Mouse (Mus musculus): ENCODE measurements at regions not wholly inside any gene's neighbourhood (a gene's known extent, or its start where the extent isn't known, plus 50 kb on each side); places are given as distances from the start of the nearest gene placed in this dataset.

DNA sequence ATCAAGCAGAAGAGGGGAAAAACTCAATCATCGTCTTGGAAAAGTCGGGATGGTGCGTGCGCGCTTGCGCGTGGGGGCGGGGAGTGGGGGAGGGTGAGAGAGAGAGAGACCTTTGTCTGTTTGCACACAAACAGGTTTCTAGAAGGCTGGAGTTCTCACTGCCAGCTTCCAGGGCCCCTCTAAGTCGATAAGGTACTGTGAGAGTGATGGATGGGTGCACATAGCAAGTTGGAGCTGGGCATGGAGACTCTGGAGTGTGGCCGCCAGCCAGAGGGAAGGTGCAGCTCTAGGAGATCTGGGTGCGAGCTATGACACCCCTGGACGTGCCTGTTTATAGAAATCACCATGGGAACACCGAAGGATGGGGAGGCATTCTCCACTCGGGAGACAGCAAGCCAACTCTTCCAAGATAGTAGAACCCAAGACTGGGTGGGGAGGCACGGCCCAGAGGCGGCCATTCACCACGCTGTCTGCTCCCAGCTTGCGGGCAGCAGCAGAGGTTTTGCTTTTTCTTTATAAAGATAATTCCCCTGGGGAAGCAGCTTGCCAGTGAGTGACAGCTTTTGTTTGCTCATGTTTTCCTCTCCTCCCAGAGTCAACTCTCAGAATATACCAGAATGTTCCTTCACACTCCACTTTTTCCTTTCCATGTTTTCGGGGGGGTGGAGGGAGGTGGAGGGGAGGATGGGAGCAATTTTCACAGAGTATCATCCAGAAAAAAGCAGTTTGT, 128.0 kb upstream of the Zfp703 start:
- DNase-seq, result no peak

DNA sequence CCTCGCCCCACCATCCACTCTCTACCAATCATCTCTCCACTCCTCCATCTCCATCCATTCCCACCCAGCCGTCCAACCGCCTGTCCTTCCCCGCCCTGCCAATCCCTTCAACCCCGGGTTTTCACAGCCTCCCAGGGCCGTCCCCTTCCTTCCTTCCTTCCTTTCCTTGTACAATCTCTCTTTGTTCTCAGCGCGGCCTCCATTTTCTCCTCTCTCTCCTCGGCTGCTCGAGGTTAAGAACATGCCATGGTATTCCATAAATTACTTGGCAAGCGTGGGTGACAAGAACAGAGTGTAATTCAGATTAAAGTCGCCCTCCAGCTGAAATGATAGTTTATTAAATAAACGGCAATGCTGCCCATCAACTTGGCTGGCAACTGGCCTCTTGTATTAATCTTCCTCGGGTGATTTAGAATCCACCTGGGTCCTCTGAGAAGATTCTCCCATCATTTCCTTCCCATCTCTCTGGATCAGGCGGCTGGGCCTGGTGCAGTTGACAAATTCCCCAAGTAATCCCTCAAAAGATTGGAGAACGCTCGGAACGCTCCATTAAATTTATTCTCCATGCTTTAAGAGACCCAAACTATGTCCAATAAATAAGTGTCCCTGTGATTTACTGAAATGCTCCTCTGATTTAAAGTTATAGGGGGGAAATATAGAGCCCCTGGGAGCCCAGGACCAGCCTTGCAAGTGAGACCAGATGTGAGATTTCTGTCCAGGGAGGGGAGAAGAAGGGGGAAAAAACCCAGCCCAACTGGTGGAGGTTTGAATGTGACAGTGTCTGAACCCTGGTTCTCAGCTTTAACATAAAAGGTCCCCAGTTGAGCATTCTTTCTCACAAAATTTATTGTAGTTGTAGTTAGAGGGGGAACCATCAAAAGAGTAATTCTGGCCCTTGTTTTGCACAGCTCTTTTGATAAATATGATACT, 125.0 kb upstream of the Zfp703 start:
- no peak for DNase-seq

DNA sequence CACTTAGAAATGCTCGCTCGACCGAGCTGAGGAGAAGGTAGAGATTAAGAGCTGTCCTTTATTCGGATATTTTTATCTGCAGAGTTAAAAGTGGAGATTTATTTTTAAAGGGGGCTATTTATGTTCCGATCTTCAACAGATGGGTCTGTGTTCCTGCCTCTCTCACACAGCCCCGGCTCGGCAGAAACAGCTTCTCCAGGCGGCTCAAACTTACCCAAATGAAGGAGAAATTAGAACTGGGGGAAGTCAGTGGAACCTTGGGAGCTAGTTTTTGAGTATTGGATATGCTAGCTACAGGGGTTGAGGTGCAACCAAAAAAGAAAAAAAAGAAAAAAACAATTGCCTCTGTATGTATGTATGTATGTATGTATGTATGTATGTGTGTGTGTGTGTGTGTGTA, 124.2 kb upstream of the Zfp703 start:
- no peak for DNase-seq

DNA sequence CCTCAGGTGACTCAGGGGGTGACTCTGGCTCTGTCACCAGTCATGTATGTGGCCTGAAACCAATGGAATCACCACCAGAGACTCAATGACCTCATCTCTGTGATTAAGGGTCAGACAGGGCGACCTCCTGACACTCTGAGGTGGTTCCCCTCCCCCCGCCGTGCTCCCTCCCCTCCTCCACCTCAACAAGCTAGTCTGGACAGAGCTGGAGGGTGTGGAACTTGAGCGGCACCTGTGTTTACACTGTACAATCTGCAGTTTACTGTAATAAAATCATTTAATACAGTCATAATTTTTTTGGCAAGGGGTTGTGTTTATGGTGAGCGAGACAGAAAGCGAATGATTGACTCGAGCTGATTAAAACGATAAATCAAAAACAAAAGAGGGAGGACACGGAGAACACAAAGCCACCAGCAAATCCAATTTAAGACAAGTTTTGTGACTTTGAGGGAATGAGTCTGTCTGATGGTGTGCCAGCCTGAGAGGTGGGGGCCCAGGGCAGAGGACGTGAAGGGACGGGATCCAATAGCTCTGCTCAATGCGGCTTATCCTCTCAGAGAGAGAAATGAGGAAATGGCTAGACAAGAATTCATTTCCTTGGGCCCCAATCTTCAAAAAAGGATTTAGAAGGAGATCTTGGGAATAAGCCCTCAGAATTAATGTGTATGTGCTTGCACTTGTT, 122.4 kb upstream of the Zfp703 start:
- DNase-seq, result no peak

DNA sequence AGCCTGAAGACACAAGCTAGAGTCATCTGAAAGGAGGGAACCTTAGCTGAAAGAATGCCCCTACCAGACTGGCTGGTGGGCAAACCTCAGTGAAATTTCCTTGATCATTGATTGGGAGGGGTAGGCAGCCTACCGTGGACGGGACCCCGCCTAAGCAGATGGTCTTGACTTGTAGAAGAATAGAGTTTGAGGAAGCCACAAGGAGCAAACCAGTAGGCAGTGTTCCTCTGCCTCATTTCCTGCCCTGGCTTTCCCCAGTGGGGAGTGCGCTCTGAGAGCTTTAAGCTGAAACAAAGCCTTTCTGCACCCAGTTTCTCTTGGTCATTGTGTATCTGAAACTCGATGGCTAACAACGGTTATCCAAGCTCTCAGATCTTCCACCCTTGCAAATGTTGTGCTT, 121.9 kb upstream of the Zfp703 start:
- no peak for DNase-seq

DNA sequence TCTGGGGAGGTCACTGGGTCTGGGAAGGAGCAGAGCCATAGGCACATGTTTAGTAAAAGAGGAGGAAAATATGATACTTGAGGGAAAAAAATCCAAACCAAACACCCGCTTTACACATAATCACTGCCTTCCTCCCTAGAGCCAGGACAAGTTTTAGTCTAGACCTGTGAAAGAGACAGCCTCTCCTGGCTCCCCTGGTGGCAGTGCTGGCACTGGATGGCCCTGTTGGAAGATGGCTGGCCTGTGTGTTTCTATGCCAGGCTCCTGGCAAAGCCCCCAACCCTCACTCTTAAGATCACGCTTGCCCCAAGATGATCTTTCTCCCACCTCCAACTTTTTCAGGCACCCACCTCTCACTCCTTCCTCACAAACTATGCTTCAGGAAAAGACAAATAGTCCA, 112.6 kb upstream of the Zfp703 start:
- no peak for DNase-seq

DNA sequence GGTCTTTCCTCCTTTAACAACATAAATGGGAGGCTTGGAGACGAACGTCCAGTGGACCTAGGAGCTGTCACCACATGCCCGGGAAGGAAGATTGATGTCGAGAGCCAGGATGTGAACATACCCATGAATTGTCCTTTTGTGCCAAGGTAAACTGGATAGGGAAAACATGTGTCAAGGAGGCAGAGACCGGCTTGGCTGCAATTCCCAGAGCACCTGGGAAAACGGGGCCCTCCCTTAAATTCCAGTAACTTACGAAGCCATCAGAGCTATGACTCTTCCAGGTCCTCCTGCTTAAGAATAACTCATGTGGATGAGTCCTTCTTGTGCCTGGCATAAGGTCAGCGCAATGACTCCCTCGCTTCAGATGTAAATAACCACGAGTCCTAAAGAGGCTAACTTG, 112.2 kb upstream of the Zfp703 start:
- no peak for DNase-seq

DNA sequence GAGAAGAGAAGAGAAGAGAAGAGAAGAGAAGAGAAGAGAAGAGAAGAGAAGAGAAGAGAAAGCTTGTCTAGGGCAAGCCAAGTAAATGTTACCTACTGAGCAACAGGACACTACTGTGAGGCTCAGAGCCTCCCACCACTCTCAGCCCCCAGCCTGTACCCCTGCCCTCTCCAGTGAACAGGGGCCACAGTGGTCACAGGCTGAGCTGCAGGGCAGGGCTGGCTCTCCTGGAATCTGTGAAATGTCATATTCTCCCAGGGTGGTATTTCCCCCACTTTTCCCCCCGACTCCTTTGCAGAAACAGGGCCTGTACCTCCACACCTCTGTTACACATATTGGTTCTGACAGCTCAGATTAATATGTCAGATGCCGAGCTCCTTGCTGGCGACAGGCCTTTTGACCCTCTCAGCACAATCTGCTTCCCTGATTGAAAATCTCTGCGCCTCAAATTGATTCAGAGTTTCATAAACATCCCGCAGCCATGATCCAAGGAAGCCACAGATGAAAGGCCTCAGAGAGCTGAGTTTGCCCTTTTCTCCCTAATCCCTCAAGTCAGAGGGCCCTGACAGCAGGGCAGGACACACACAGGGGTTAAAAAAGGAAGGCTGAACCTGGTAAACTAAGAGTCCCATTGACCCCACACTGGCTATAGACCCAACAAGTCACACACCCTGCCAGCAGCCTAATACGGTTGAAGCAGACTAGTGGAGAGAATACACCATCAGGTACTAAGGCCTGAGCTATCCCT, 108.8 kb upstream of the Zfp703 start:
- no peak for DNase-seq

DNA sequence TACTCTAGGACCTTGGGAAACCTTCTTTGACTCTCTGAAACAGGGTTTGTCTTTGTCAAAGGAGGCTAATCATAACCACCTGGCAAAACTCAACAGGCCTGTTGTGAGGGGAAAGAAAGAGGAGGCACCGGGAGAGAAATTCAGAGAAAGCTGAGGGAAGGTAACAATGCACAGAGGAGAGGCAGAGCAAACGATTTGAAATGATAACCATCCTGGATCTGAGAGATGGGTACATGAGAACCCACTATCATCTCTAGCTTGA, 108.3 kb upstream of the Zfp703 start:
- DNase-seq, result no peak

DNA sequence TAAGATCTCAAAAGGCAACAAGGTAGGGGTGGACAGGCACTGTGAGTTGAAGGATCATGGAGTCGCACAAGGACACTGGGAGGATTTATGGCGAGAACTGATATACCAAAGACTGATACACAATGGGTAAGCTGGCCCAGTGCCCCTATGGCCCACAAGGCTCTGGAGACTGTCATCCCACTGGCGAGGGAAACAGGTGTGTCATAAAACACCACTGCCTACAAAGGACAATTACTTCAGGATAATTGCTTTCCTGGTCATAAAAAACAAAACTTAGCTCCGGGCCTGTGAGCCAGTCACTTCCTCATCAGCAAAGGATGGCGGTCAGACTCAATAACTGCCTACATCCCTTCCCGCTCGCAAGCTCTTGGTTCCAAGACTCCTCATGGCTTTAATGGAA, 105.3 kb upstream of the Zfp703 start:
- DNase-seq, result no peak

DNA sequence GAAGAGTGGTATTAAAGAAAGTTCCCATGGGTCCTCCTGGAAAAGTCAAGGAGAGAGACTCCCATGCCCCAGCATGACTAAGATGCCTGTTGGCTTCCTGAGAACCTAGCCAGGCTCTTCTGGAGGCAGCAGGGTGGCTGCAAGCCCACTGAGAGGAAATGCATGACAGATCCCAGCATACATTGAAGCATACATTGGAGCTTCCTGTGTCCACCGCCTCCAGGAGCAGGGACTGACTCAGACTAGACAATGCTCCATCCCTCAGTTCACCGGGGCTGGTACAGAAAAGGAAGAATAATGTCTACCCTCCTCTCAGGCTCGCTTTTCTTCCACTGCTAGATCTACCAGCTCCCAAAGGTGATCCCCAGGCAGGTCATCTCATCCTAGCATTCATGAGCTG, 104.7 kb upstream of the Zfp703 start:
- DNase-seq, result no peak

DNA sequence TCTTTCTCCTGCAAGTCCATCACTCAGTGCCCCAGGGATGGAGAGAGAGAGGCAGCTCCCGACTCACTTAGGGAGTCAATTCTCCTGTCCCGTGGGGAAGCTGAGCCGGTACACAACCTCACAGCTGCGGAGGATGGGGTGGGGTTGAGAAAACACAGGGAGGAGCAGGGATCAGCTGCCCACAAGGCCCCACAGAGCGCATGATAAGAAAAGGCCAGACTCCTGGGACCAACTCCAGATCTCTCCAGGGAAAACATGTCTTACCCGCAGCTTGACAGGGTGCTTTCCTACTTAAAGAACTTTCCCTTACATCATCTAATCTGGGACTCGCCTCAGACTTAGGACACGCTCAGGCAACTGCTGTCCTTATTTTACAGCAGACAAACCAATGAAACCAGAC, 104.3 kb upstream of the Zfp703 start:
- no peak for DNase-seq

DNA sequence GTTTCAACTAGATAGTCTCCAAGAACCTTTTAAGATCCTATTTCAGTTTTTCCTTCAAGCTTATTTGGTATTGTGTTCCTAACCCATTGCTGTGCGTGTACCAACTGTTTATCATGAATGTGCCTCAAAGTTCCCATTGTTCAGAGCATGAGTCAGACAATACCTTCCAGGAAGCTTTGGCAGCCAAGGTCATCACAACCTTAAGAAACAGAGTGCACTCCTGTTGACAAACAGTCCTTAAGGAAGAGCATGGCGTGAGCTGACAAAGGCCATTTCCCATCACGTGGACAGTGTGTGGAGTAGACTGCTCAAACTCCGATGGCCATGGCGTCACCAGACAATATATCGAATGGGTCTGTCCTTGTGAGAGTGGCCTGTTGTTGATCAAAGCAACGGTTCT, 96.9 kb upstream of the Zfp703 start:
- no peak for DNase-seq

DNA sequence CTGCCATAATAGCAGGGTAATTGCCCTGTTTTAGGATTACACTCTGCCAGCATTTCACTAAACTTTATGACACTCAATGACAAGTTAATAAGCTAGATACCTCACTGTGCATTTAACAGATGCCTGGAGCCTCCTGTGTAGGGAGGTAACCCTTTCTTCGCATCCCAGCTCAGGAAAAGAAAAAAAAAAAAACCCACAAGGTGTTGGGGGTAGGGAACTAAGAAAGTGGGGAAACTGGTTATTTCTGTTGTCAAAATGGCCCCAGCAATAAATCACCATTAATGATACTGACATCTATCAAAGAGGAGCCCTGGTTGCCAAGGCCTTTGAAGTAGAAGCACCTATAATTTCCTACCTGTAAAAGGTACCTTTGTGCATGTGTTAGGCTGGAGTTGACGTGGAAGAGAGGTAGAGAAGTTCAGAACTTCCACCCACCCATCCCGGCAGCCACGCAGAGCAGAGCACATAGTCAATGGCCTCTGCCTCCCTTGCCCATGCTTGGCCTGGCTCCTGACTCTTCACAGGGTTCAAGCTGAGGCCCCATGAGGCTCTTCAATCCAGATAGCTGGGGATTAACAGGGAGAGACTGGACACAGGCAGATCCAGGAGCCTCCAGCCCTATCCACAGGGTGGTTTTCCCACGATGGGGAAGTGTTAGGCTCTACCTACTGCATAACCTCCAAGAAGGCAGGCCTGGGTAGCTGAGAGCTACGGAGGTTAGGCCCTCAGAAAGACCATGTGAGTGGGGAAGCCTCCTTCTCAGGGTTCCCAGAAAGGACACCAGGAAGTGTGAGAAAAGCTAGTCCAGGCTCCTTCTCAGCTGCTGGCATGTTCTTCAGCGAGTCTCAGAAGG, 95.6 kb upstream of the Zfp703 start:
- no peak for DNase-seq

DNA sequence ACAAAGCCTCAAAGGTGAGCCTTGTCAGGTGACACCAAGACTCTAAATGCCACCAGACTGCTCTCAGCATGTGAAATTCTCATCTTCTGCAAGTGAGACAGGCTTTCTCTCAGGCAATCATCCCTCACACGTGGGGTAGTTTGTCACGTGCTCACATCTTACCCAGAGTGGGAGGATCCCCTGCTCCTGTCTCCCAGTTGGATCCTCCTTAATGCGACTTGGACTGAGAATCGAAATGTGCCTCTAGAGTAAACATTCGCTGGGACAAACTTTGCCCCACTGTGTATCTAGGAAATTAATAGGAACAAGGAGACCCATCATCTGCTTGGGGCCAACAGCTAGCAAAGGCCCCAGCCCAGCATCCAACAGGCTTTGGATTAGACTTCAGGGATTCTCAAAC, 94.5 kb upstream of the Zfp703 start:
- no peak for DNase-seq

DNA sequence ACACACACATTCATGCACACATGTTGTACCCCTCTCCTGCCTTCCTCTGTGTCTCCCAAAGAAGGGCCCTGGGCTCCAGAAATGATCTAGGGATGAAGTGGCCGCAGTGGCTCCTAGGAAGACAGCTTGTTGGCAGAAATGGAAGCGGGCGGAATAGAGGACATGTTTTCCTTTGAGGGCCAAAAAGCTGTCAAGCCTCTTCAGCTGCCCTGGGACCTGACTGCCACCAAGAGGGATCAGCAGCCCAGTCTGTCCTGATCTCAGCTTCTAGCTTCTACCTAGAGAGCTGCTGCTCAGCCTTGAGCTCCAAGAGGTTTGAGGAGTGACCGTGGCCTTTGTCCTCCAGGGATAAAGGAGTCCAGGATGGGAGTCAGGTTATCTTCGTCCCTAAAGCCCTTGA, 93.8 kb upstream of the Zfp703 start:
- no peak for DNase-seq

DNA sequence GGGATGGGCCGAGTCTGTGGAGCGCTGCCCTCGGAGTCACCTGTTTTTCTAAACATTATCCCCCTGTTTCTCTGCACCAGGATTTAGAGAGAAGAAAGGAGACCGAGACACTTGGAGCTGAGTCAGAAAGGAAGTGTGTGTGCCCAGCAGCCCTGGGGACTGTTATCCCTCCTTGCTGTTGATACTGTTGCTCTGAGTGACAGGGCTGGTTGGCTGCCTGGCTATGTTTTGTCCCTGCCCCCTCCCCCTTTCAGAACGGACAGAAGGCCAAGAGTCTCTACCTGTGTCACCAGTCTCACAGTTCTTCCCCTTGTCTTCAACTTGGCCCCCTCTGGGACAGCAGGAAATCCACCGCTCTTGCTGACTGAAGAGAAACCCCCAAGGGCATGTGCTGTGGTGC, 93.4 kb upstream of the Zfp703 start:
- no peak for DNase-seq

DNA sequence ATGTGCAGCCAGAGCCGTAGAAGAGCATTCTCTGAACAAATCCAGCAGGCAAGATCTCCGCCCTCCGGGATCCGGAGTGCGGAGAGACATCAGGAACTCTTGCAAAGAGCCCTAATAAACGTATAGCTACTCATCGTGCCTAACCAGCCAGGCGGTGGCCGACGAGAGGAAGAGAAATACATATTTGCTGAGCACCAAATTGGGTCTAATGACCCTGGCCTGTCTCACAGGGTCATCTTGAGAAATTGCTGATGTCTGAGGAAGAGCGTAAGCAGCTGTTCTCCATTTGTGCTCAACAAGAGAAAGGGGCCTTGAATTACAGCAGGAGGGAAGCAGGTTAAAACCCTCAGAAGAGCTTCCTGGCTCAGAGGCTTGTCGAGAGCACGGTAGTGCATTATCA, 92.8 kb upstream of the Zfp703 start:
- DNase-seq, result no peak

DNA sequence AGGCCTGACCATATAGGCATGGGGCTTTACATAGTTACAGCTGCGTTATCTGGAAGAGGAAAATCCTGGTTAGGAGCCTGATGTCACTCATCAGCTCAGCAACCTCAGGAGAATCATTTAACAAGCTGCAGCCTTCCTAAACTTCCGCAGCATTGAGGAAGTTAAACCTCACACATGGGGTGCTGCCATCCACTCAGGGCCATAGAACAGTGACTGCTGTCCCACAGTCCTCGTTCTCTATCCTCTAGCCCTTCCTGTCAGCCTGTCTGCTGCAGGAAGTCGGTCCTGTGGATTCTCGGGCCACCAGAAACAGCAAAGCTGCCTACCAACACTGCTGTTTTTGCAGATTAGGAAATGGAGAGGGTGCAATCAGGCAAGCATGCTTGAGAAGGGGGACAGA, 91.8 kb upstream of the Zfp703 start:
- DNase-seq, result no peak

DNA sequence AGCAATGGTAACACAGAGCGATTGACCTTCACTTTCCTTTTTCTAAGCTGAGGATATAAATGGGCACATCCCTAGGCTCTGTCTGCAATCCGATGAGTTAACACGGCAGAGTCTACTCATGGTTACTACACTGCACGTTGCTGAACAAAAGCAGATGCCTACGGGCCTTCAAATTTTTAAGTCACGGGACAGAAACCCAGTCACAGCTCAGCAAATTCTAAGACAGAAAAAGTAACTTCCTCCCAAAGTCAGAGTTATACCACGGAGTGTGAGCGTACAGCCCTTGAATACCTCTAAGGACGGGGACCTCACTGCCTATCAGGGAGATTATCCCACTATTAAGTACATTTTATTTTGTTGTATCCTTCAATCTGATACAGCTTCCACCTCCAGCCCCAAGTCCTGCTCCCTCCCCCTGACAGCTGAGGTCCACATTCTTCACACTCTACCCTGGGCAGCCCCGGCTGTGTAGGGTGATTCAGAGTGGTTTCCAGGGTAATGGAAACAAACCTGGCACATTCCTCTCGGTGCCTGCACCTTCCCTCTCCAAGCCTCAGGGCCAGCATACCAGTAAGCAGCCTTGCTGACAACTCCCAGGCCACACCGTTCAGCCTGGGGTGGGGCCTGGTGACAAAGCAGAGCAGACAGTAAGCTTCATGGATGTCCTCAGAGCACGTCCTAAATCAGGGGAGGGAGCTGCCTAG, 90.2 kb upstream of the Zfp703 start:
- no peak for DNase-seq

DNA sequence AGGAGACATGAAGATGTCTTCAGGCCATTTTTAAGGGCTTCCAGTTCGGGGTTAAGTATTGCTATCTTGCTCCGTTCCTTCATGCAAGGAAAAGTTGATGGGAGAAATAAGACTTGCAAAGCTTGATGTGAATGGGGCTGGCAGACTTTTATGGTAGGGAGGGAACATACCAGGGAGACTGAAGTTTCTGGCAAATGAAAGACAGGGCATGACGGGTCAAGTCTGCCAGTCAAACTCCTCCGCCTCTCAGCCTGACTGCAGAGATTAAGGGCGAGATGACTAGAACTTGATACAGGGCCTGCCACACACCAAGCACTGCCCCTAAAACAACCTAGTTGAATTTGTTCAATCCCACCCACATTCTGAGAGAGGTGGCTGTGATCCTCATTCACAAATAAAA, 89.6 kb upstream of the Zfp703 start:
- no peak for DNase-seq

DNA sequence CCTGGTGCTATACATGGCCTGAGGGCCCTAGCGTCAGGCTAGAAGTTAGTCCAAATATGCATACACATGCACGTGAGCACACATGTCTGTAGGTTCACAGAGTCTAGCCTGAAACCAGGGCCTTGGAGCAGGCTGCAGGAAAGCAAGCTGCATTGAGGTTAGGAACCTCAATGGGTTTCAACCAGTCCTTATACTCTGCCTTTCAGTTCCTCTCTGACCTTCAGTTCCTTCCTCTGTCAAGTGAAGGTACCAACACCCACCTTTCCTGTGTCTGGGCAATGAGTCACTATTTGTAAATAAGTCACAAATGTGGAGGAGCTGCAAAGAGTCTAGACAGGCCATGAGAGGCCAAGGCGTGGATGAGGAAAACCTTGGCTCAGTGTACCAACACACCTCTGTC, 89.1 kb upstream of the Zfp703 start:
- DNase-seq, result peak; percentile 18

Data from kidney, adult 9 months (tissue).